Mouse (Mus musculus): ENCODE data around the gene Lrrc63. TPM values are rescaled to one million over a fixed set of nuclear protein-coding genes. Genes with fewer than 3 reads are reported as not detected.

The Lrrc63 gene
- not detected for polyA plus RNA-seq (2014; fragmentation: Illumina TruSeq; extraction: RNeasy Lipid Tissue Mini Kit (QIAGEN cat#74804); ENCODE audit: insufficient read depth, low read depth, low replicate concordance)

DNA sequence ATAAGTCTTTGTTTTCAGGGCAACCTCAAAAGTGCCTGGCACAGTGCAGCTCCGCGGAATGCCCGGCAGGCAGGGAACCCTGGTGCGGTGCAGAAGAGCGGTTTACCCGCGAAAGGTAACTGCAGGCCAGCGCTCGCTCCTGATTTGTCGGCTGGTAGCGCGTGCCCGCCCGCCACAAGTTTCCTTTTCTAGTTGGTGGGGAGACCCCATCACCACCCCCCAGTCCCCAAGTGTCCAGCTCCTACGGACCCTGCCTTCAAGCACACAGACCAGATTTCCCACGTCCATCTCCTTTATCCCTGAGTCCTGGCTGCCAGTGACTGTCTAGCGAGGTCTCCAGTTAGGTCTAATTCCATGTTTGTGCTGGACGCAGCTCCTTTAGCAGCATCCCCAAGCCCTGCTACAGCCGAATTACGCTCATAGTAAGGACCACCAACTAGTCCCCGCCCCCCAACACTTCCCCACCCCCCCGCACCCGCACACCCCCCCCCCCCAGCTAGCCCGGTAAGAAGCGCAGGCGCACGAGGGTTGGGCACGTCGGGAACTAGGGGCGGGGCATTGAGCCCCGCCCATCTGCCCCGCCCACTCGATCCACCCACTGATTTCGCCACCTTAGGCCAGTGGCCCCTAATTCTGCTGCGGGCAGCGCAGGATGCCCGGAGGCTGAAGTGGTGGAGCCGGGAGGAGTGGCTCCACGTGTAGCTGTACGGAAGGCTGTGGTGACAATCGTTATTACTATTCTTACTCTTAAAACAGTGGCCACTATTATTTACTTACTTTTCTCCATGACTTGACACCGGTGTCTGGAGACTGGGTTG, at the start of gene Lrrc63, which contains the start of gene Lcp1:
Gene Lrrc63 (minus strand): TSS at position 381 of the 818 bp plus-strand sequence.
Gene Lcp1 (plus strand): TSS at position 601 of the 818 bp plus-strand sequence.

Other genes with a start within 250 kb of the Lrrc63 start
- 13.2 TPM for gene Lrch1, start 183.0 kb downstream of the Lrrc63 start, polyA plus RNA-seq (2014; fragmentation: Illumina TruSeq; extraction: RNeasy Lipid Tissue Mini Kit (QIAGEN cat#74804); ENCODE audit: insufficient read depth, low read depth, low replicate concordance)
- gene Rubcnl, start 114.9 kb downstream of the Lrrc63 start, polyA plus RNA-seq (2014; fragmentation: Illumina TruSeq; extraction: RNeasy Lipid Tissue Mini Kit (QIAGEN cat#74804); ENCODE audit: insufficient read depth, low read depth, low replicate concordance), result 2.1 TPM
- 89.8 TPM for gene Lcp1, start 220 bp upstream of the Lrrc63 start, polyA plus RNA-seq (2014; fragmentation: Illumina TruSeq; extraction: RNeasy Lipid Tissue Mini Kit (QIAGEN cat#74804); ENCODE audit: insufficient read depth, low read depth, low replicate concordance)
- gene Cpb2, start 111.4 kb upstream of the Lrrc63 start, polyA plus RNA-seq (2014; fragmentation: Illumina TruSeq; extraction: RNeasy Lipid Tissue Mini Kit (QIAGEN cat#74804); ENCODE audit: insufficient read depth, low read depth, low replicate concordance), result not detected
- 9.2 TPM for gene Zc3h13, start 153.5 kb upstream of the Lrrc63 start, polyA plus RNA-seq (2014; fragmentation: Illumina TruSeq; extraction: RNeasy Lipid Tissue Mini Kit (QIAGEN cat#74804); ENCODE audit: insufficient read depth, low read depth, low replicate concordance)